ENCODE assay signal across 15 mouse cellular contexts in the genomic region with DNA sequence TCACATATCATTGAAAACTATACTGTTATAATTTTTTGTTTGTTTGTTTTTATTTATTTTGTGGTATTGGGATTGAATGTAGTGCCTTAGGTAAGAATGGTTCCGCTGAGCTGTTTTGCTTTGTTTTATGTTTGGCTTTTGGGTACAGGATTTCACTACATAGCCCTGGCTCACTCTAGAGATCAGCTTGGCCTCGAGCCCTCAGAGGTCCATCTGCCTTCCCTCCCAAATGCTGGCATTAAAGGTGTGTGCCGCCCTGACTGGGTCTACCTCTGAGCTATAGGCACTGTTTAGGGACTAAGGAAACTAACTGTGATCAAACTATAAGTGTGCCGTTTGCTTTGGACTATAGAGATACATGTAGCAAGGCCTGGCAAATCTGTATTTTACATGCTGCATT. TPM values are rescaled to one million over a fixed set of nuclear protein-coding genes. Genes with fewer than 3 reads are reported as not detected.
DNase-seq lines count a peak whose midpoint lies in the region; ATAC-seq lines count a peak whose summit lies in the region.
"Had no signal": no experiment of that assay in that cellular context is flagged by ENCODE, and none has a peak within 500 bp of the region (broad histone marks: within the 10 kb centered on the region; RNA-seq: fewer than 3 reads in every experiment).

No protein-coding gene starts in this region.

- no peak overlapping the region for H3K4me3 ChIP-seq in forebrain, embryonic 16.5 days (replicated peaks; ENCODE audit: low read length)
- no peak overlapping the region for H3K4me3 ChIP-seq in forebrain, embryonic 14.5 days (ENCODE audit: low read depth, low read length)
- H3K4me3 ChIP-seq: embryonic facial prominence, embryonic 13.5 days; forebrain, embryonic 12.5 days; heart, adult 2 months; heart, embryonic 15.5 days; hindbrain, embryonic 10.5 days; hindbrain, embryonic 15.5 days had no signal

- no peak overlapping the region for H3K27ac ChIP-seq in forebrain, embryonic 16.5 days (ENCODE audit: low read length)
- H3K27ac ChIP-seq in forebrain, embryonic 14.5 days (ENCODE audit: low read depth, low read length), result no peak overlapping the region
- H3K27ac ChIP-seq: embryonic facial prominence, embryonic 13.5 days; forebrain, embryonic 12.5 days; heart, adult 2 months; heart, embryonic 15.5 days; hindbrain, embryonic 10.5 days; hindbrain, embryonic 15.5 days had no signal

- H3K9ac ChIP-seq in forebrain, embryonic 16.5 days (replicated peaks; ENCODE audit: low read depth, low read length), result no peak overlapping the region
- H3K9ac ChIP-seq in forebrain, embryonic 14.5 days (ENCODE audit: low read length), result no peak overlapping the region
- H3K9ac ChIP-seq: embryonic facial prominence, embryonic 13.5 days; forebrain, embryonic 12.5 days; heart, embryonic 15.5 days; hindbrain, embryonic 15.5 days had no signal

- H3K36me3 ChIP-seq in forebrain, embryonic 16.5 days (ENCODE audit: control insufficient read depth, insufficient read depth), result peaks cover 5% of the 10 kb centered on the region; the same call in 1 of the 2 replicates
- peaks cover 29% of the 10 kb centered on the region for H3K36me3 ChIP-seq in forebrain, embryonic 14.5 days (ENCODE audit: control insufficient read depth, insufficient read depth, low read length)

- H3K4me2 ChIP-seq in forebrain, embryonic 16.5 days (ENCODE audit: low read length), result no peak overlapping the region
- H3K4me2 ChIP-seq in forebrain, embryonic 14.5 days (ENCODE audit: low read length), result no peak overlapping the region
- H3K4me2 ChIP-seq: embryonic facial prominence, embryonic 13.5 days; forebrain, embryonic 12.5 days; heart, embryonic 11.5 days; heart, embryonic 15.5 days; hindbrain, embryonic 15.5 days had no signal

- WGBS in forebrain, embryonic 16.5 days, result 85% methylated on average over 4 of the region's 4 CpGs
- 79% methylated on average over 4 of the region's 4 CpGs for WGBS in forebrain, embryonic 14.5 days

- no peaks in the 10 kb centered on the region for H3K9me3 ChIP-seq in forebrain, embryonic 16.5 days (ENCODE audit: control insufficient read depth, low read length)
- no peaks in the 10 kb centered on the region for H3K9me3 ChIP-seq in forebrain, embryonic 14.5 days (replicated peaks; ENCODE audit: control insufficient read depth, low read length)
- H3K9me3 ChIP-seq: embryonic facial prominence, embryonic 13.5 days; forebrain, embryonic 12.5 days; heart, embryonic 15.5 days; hindbrain, embryonic 10.5 days; hindbrain, embryonic 15.5 days had no signal

- no peaks in the 10 kb centered on the region for H3K27me3 ChIP-seq in forebrain, embryonic 16.5 days (replicated peaks; ENCODE audit: control insufficient read depth, insufficient read depth, low read length)
- no peaks in the 10 kb centered on the region for H3K27me3 ChIP-seq in forebrain, embryonic 14.5 days (replicated peaks; ENCODE audit: control insufficient read depth, insufficient read depth, low read length)
- H3K27me3 ChIP-seq: embryonic facial prominence, embryonic 13.5 days; forebrain, embryonic 12.5 days; heart, embryonic 15.5 days; hindbrain, embryonic 15.5 days had no signal

- H3K4me1 ChIP-seq in forebrain, embryonic 16.5 days (replicated peaks; ENCODE audit: control insufficient read depth, insufficient read depth, low read length), result no peaks in the 10 kb centered on the region; the same call in 1 of the 2 replicates
- no peaks in the 10 kb centered on the region; the same call in 1 of the 2 replicates for H3K4me1 ChIP-seq in forebrain, embryonic 14.5 days (ENCODE audit: control insufficient read depth, insufficient read depth, low read length)
- H3K4me1 ChIP-seq: embryonic facial prominence, embryonic 13.5 days; forebrain, embryonic 12.5 days; hindbrain, embryonic 10.5 days; hindbrain, embryonic 15.5 days had no signal

- 0 out of 2 replicates have a peak, but pooled peaks have one; percentile 18 for ATAC-seq in forebrain, embryonic 16.5 days
- ATAC-seq in forebrain, embryonic 14.5 days, result no peak
- ATAC-seq: intestine, postnatal 0 days had no signal

- DNase-seq in forebrain, embryonic 14.5 days (ENCODE audit: low spot score), result no peak
- DNase-seq in cerebellum, adult 8-10 months, result peak; percentile 63
- peak; percentile 79 to 86 for DNase-seq in cerebellum, postnatal 14 days
- no peak for DNase-seq in frontal cortex, postnatal 25 days (ENCODE audit: low spot score in 2 of 2)
- DNase-seq in urinary bladder, postnatal 4 days (ENCODE audit: low spot score in 2 of 2), result no peak
- no peak for DNase-seq in retina, embryonic 14.5 days (ENCODE audit: low spot score)

RNA-seq across cellular contexts. Expression of gene Arhgap17, which starts 29.6 kb away (rescaled TPM):
- 9.5 and 9.8 TPM in 2 replicates for polyA plus RNA-seq in forebrain, embryonic 16.5 days (2015; fragmentation: Nextera tagmentation; extraction: Ambion mirVana)
- polyA plus RNA-seq in forebrain, embryonic 14.5 days (2014; fragmentation: Nextera tagmentation; extraction: Ambion mirVana), result 8.5 and 11.0 TPM in 2 replicates

RNA-seq across cellular contexts. Expression of gene Lcmt1, which starts 29.7 kb away (rescaled TPM):
- 100 and 105 TPM in 2 replicates for polyA plus RNA-seq in forebrain, embryonic 16.5 days (2015; fragmentation: Nextera tagmentation; extraction: Ambion mirVana)
- polyA plus RNA-seq in forebrain, embryonic 14.5 days (2014; fragmentation: Nextera tagmentation; extraction: Ambion mirVana), result 108 and 113 TPM in 2 replicates

Comparison
In these comparisons a context has a peak if more than half of its experiments do, and no peak if none do; other contexts are left out.
1. DNase-seq: peak in cerebellum, adult 8-10 months (single experiment) and cerebellum, postnatal 14 days (2 of 2); none in forebrain, embryonic 14.5 days (single experiment), frontal cortex, postnatal 25 days (0 of 2), urinary bladder, postnatal 4 days (0 of 2) and retina, embryonic 14.5 days (single experiment).